Mouse (Mus musculus) neural tube, embryonic 14.5 days (tissue): ENCODE measurements at regions not wholly inside any gene's neighbourhood (a gene's known extent, or its start where the extent isn't known, plus 50 kb on each side); places are given as distances from the start of the nearest gene placed in this dataset.

Experiments used
- ATAC-seq: fragments of 200-750 bp; cut with Nextera tagmentation; 2 replicates; pipeline ENCODE4 v1.8.0; 2017; ENCODE audit warnings: low read depth, mild to moderate bottlenecking, moderate TSS enrichment, moderate library complexity
- H3K27ac ChIP-seq: fragments of 300-500 bp; sonication (generic); 2 replicates; pipeline ENCODE4 v1.5.1; 2014; ENCODE audit warnings: low read depth, mild to moderate bottlenecking, control low read depth, low read length, moderate library complexity, mixed read lengths
- H3K27me3 ChIP-seq: fragments of 300-500 bp; sonication (generic); 2 replicates; pipeline ENCODE4 v1.6.1; 2014; ENCODE audit warnings: low read length; ENCODE audit not compliant: control insufficient read depth, insufficient read depth
- H3K36me3 ChIP-seq: fragments of 300-500 bp; sonication (generic); 2 replicates; pipeline ENCODE4 v1.6.1; 2014; ENCODE audit warnings: low read length, mixed read lengths; ENCODE audit not compliant: control insufficient read depth, insufficient read depth
- H3K4me1 ChIP-seq: fragments of 300-500 bp; sonication (generic); 2 replicates; pipeline ENCODE4 v1.6.1; 2014; ENCODE audit warnings: low read length; ENCODE audit not compliant: control insufficient read depth, insufficient read depth
- H3K4me2 ChIP-seq: fragments of 300-500 bp; sonication (generic); 2 replicates; pipeline ENCODE4 v1.6.1; 2014; ENCODE audit warnings: mild to moderate bottlenecking, low read depth, low read length, control low read depth
- H3K4me3 ChIP-seq: fragments of 300-500 bp; sonication (generic); 2 replicates; pipeline ENCODE4 v1.5.1; 2014; ENCODE audit warnings: low read depth, low read length, control low read depth, mixed read lengths
- H3K9ac ChIP-seq: fragments of 300-500 bp; sonication (generic); replicated peaks from 2 replicates; pipeline ENCODE4 v1.6.1; 2014; ENCODE audit warnings: low read depth, mild to moderate bottlenecking, control low read depth, low read length, mixed read lengths
- H3K9me3 ChIP-seq: fragments of 300-500 bp; sonication (generic); 2 replicates; pipeline ENCODE4 v1.6.1; 2016; ENCODE audit warnings: low read length; ENCODE audit not compliant: control insufficient read depth
- WGBS: fragments of 180-500 bp; shearing (Covaris S2); extraction: QIAGEN DNeasy Blood & Tissue Kit; methylation state at CpG from one replicate; pipeline ENCODE4 v1.1.7; 2014; 5-methylcytosine and 5-hydroxymethylcytosine counted together

- no peaks in the 10 kb centered on the region for H3K36me3 ChIP-seq
- H3K9ac ChIP-seq: no peak overlapping the region
- H3K27ac ChIP-seq: no peak overlapping the region
- no peak for ATAC-seq
- no peak overlapping the region for H3K4me2 ChIP-seq
- H3K4me1 ChIP-seq: no peaks in the 10 kb centered on the region
- H3K27me3 ChIP-seq: no peaks in the 10 kb centered on the region
- no peaks in the 10 kb centered on the region for H3K9me3 ChIP-seq
- 68% methylated on average over 7 of the region's 7 CpGs for WGBS
- no peak overlapping the region for H3K4me3 ChIP-seq
Measured at GRCm38 (mm10) chr14:72002205-72003138, 489.2 kb downstream of the Gm9195 start.

- no peaks in the 10 kb centered on the region for H3K27me3 ChIP-seq
- H3K4me2 ChIP-seq: no peak overlapping the region
- no peak overlapping the region for H3K9ac ChIP-seq
- H3K4me3 ChIP-seq: no peak overlapping the region
- H3K4me1 ChIP-seq: no peaks in the 10 kb centered on the region
- H3K9me3 ChIP-seq: no peaks in the 10 kb centered on the region
- ATAC-seq: no peak
- WGBS: 90% methylated on average over 4 of the region's 4 CpGs
- H3K36me3 ChIP-seq: no peaks in the 10 kb centered on the region
- no peak overlapping the region for H3K27ac ChIP-seq
Measured at GRCm38 (mm10) chr14:71973016-71973415, 518.6 kb downstream of the Gm9195 start.

GRCm38 (mm10) chr14:71972521-71972920 is 519.1 kb downstream of the Gm9195 start:
- no peak overlapping the region for H3K4me2 ChIP-seq
- no peaks in the 10 kb centered on the region for H3K4me1 ChIP-seq
- no peaks in the 10 kb centered on the region for H3K9me3 ChIP-seq
- no peak overlapping the region for H3K9ac ChIP-seq
- ATAC-seq: no peak
- WGBS: 97% methylated on average over 1 of the region's 1 CpGs
- no peaks in the 10 kb centered on the region for H3K27me3 ChIP-seq
- H3K4me3 ChIP-seq: no peak overlapping the region
- no peak overlapping the region for H3K27ac ChIP-seq
- H3K36me3 ChIP-seq: no peaks in the 10 kb centered on the region

- no peak overlapping the region for H3K9ac ChIP-seq
- no peak overlapping the region for H3K4me2 ChIP-seq
- no peaks in the 10 kb centered on the region for H3K27me3 ChIP-seq
- no peak overlapping the region for H3K27ac ChIP-seq
- no peaks in the 10 kb centered on the region for H3K9me3 ChIP-seq
- H3K36me3 ChIP-seq: no peaks in the 10 kb centered on the region
- ATAC-seq: no peak
- no peaks in the 10 kb centered on the region for H3K4me1 ChIP-seq
- 73% methylated on average over 6 of the region's 6 CpGs for WGBS
- no peak overlapping the region for H3K4me3 ChIP-seq
Measured at GRCm38 (mm10) chr14:71967646-71968045, 524.0 kb downstream of the Gm9195 start.

- Histone ChIP-seq H3K27me3 (no peaks in the 10 kb centered on the region), H3K27ac (no peak overlapping the region), H3K9me3 (no peaks in the 10 kb centered on the region), H3K4me1 (no peaks in the 10 kb centered on the region), H3K9ac (no peak overlapping the region), H3K36me3 (no peaks in the 10 kb centered on the region), H3K4me2 (no peak overlapping the region), H3K4me3 (no peak overlapping the region)
- ATAC-seq: peak; percentile 90; the same call in 1 of the 2 replicates
- 2% methylated on average over 4 of the region's 4 CpGs for WGBS
Measured at GRCm38 (mm10) chr14:71963389-71964169, 528.1 kb downstream of the Gm9195 start.

GRCm38 (mm10) chr14:71948701-71949100 is 542.9 kb downstream of the Gm9195 start:
- H3K27me3 ChIP-seq: no peaks in the 10 kb centered on the region
- H3K9me3 ChIP-seq: no peaks in the 10 kb centered on the region
- no peak overlapping the region for H3K27ac ChIP-seq
- H3K36me3 ChIP-seq: no peaks in the 10 kb centered on the region
- H3K4me1 ChIP-seq: no peaks in the 10 kb centered on the region
- no peak overlapping the region for H3K4me3 ChIP-seq
- WGBS: 87% methylated on average over 2 of the region's 2 CpGs
- no peak overlapping the region for H3K4me2 ChIP-seq
- no peak overlapping the region for H3K9ac ChIP-seq
- no peak for ATAC-seq

GRCm38 (mm10) chr14:71937157-71937485 is 554.5 kb downstream of the Gm9195 start:
- Histone ChIP-seq H3K27me3 (no peaks in the 10 kb centered on the region), H3K4me1 (no peaks in the 10 kb centered on the region), H3K27ac (no peak overlapping the region), H3K36me3 (no peaks in the 10 kb centered on the region), H3K4me3 (no peak overlapping the region), H3K4me2 (no peak overlapping the region), H3K9me3 (no peaks in the 10 kb centered on the region), H3K9ac (no peak overlapping the region)
- WGBS: 55% methylated on average over 2 of the region's 2 CpGs
- peak; percentile 61; the same call in 1 of the 2 replicates for ATAC-seq

GRCm38 (mm10) chr14:71936373-71937156 is 555.1 kb downstream of the Gm9195 start:
- Histone ChIP-seq H3K4me3 (no peak overlapping the region), H3K4me2 (no peak overlapping the region), H3K4me1 (no peaks in the 10 kb centered on the region), H3K9me3 (no peaks in the 10 kb centered on the region), H3K27me3 (no peaks in the 10 kb centered on the region), H3K9ac (no peak overlapping the region), H3K27ac (no peak overlapping the region), H3K36me3 (no peaks in the 10 kb centered on the region)
- WGBS: 42% methylated on average over 6 of the region's 6 CpGs
- ATAC-seq: peak; percentile 93
